Mouse (Mus musculus) right cerebral cortex, postnatal 25 days (tissue): ENCODE data around the gene Vmn1r95.
"Not testable (repeated sequence)": the region's sequence is repeated elsewhere in the genome, so short reads cannot be mapped to it uniquely, and the experiment has no call there.

Experiments
- DNase-seq: peaks from one replicate; pipeline ENCODE4 v3.0.0; 2022

The Vmn1r95 gene

GRCm38 (mm10) chr7:20193410-20193809, at the start of gene Vmn1r95:
Vmn1r95 (plus strand) TSS chr7:20193710.
- not testable (repeated sequence) for DNase-seq

- not testable (repeated sequence) for DNase-seq
Observed at GRCm38 (mm10) chr7:20168277-20168676, 25.2 kb upstream of the Vmn1r95 start, which contains the start of gene Vmn1r94. Vmn1r94 (minus strand) TSS chr7:20168377.

DNA sequence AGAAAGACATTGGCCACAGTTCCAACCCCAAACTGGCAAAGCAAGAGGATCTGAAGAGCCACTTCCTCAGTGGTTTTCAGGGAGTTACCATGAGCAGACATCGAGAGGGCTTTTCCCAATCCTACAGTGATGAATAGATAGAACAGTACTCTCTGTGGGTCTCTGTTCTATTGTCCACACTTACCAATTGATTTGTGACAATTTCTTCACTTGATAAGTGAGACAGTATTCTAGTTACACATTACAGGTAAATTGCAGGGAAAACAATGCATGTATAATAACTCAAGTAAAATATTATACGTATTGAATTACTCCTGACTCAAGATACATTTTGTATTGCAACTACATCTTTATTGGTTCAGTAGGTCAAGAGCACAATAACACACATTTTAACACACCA, 12.0 kb downstream of the Vmn1r95 start, which contains the start of gene Gm6164:
Gene Gm6164, minus strand, starts transcription at position 101 of the 400 bp plus-strand sequence.
- not testable (repeated sequence) for DNase-seq

DNA sequence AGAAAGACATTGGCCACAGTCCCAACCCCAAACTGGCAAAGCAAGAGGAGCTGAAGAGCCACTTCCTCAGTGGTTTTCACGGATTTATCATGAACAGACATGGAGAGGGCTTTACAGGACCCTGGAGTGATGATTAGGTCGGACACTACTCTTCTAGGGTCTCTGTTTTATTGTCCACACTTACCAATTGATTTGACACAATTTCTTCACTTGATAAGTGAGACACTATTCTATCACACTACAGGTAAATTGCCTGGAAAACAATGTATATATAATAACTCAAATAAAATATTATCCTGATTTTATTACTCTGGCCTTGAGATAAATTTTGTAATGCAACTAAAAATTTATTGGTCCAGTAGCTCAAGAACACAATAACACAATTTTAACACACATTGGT, 40.2 kb downstream of the Vmn1r95 start, which contains the start of gene Gm4498:
Gene Gm4498, minus strand, starts transcription at position 101 of the 400 bp plus-strand sequence.
- DNase-seq, result not testable (repeated sequence)
